Mouse (Mus musculus): ENCODE data around the gene Zfp566. TPM values are rescaled to one million over a fixed set of nuclear protein-coding genes. Genes with fewer than 3 reads are reported as not detected.
"Not testable (repeated sequence)": the region's sequence is repeated elsewhere in the genome, so short reads cannot be mapped to it uniquely, and the experiment has no call there.

Zfp566 gene
- polyA plus RNA-seq (2014; fragmentation: Nextera tagmentation; extraction: Ambion mirVana), result 12.8 and 13.8 TPM in 2 replicates

GRCm38 (mm10) chr7:30090092-30090969, at the start of gene Zfp566, which contains the start of gene Gm26920:
TSS of gene Zfp566 (minus strand) at chr7:30090527.
TSS of gene Gm26920 (minus strand) at chr7:30090410.
- Histone ChIP-seq H3K9me3 (ENCODE audit: control insufficient read depth, low read length) (no peaks in the 10 kb centered on the region), H3K27ac (ENCODE audit: low read depth, low read length) (peak within 1 kb of the TSS; percentile 70; the same call in 1 of the 2 replicates), H3K27me3 (ENCODE audit: control insufficient read depth, insufficient read depth, low read length) (no peaks in the 10 kb centered on the region), H3K36me3 (ENCODE audit: control insufficient read depth, insufficient read depth, low read length) (peaks cover 9% of the 10 kb centered on the region), H3K4me2 (ENCODE audit: low read depth, low read length, severe bottlenecking) (peak within 1 kb of the TSS; percentile 74), H3K9ac (ENCODE audit: low read length) (peak within 1 kb of the TSS; percentile 80), H3K4me3 (ENCODE audit: low read depth, low read length) (peak within 1 kb of the TSS; percentile 66), H3K4me1 (replicated peaks; ENCODE audit: control insufficient read depth, insufficient read depth, low read length) (peaks cover 13% of the 10 kb centered on the region)
- 0% methylated on average over 40 of the region's 40 CpGs for WGBS
- ATAC-seq (replicated peaks; ENCODE audit: low FRiP score) (peak; percentile 91), DNase-seq (ENCODE audit: low spot score) (peak; percentile 98)

- DNase-seq (ENCODE audit: low spot score), result no peak
- no peak overlapping the region for H3K4me3 ChIP-seq (ENCODE audit: low read depth, low read length)
- no peaks in the 10 kb centered on the region for H3K4me1 ChIP-seq (replicated peaks; ENCODE audit: control insufficient read depth, insufficient read depth, low read length)
- no peaks in the 10 kb centered on the region; the same call in 1 of the 2 replicates for H3K9me3 ChIP-seq (ENCODE audit: control insufficient read depth, low read length)
- ATAC-seq (replicated peaks; ENCODE audit: low FRiP score), result no peak
- H3K4me2 ChIP-seq (ENCODE audit: low read depth, low read length, severe bottlenecking), result no peak overlapping the region
- WGBS, result 87% methylated on average over 10 of the region's 10 CpGs
- H3K27ac ChIP-seq (ENCODE audit: low read depth, low read length), result no peak overlapping the region
- peaks cover 17% of the 10 kb centered on the region for H3K36me3 ChIP-seq (ENCODE audit: control insufficient read depth, insufficient read depth, low read length)
- H3K27me3 ChIP-seq (ENCODE audit: control insufficient read depth, insufficient read depth, low read length), result no peaks in the 10 kb centered on the region
- H3K9ac ChIP-seq (ENCODE audit: low read length), result no peak overlapping the region
These were observed 46.5 kb upstream of the Zfp566 start for GRCm38 (mm10) chr7:30136826-30137225.

GRCm38 (mm10) chr7:30132396-30132795, 42.1 kb upstream of the Zfp566 start:
- DNase-seq (ENCODE audit: low spot score), result no peak
- Histone ChIP-seq H3K27me3 (ENCODE audit: control insufficient read depth, insufficient read depth, low read length) (no peaks in the 10 kb centered on the region), H3K4me2 (ENCODE audit: low read depth, low read length, severe bottlenecking) (no peak overlapping the region), H3K4me3 (ENCODE audit: low read depth, low read length) (no peak overlapping the region), H3K9ac (ENCODE audit: low read length) (no peak overlapping the region), H3K4me1 (replicated peaks; ENCODE audit: control insufficient read depth, insufficient read depth, low read length) (no peaks in the 10 kb centered on the region), H3K36me3 (ENCODE audit: control insufficient read depth, insufficient read depth, low read length) (peaks cover 19% of the 10 kb centered on the region), H3K9me3 (ENCODE audit: control insufficient read depth, low read length) (no peaks in the 10 kb centered on the region; the same call in 1 of the 2 replicates), H3K27ac (ENCODE audit: low read depth, low read length) (no peak overlapping the region)
- 96% methylated on average over 4 of the region's 4 CpGs for WGBS
- no peak for ATAC-seq (replicated peaks; ENCODE audit: low FRiP score)

GRCm38 (mm10) chr7:30129900-30130299, 39.6 kb upstream of the Zfp566 start:
- no peaks in the 10 kb centered on the region; the same call in 1 of the 2 replicates for H3K9me3 ChIP-seq (ENCODE audit: control insufficient read depth, low read length)
- H3K4me1 ChIP-seq (replicated peaks; ENCODE audit: control insufficient read depth, insufficient read depth, low read length), result no peaks in the 10 kb centered on the region
- WGBS, result 96% methylated on average over 8 of the region's 8 CpGs
- no peak overlapping the region for H3K4me3 ChIP-seq (ENCODE audit: low read depth, low read length)
- DNase-seq (ENCODE audit: low spot score), result no peak
- no peak for ATAC-seq (replicated peaks; ENCODE audit: low FRiP score)
- H3K27ac ChIP-seq (ENCODE audit: low read depth, low read length), result no peak overlapping the region
- no peaks in the 10 kb centered on the region for H3K27me3 ChIP-seq (ENCODE audit: control insufficient read depth, insufficient read depth, low read length)
- no peak overlapping the region for H3K9ac ChIP-seq (ENCODE audit: low read length)
- no peak overlapping the region for H3K4me2 ChIP-seq (ENCODE audit: low read depth, low read length, severe bottlenecking)
- H3K36me3 ChIP-seq (ENCODE audit: control insufficient read depth, insufficient read depth, low read length), result peaks cover 19% of the 10 kb centered on the region

GRCm38 (mm10) chr7:30122188-30122530, 31.8 kb upstream of the Zfp566 start:
- DNase-seq (ENCODE audit: low spot score), result no peak
- Histone ChIP-seq H3K27me3 (ENCODE audit: control insufficient read depth, insufficient read depth, low read length) (no peaks in the 10 kb centered on the region), H3K9ac (ENCODE audit: low read length) (peak overlapping the region; percentile 83), H3K4me1 (replicated peaks; ENCODE audit: control insufficient read depth, insufficient read depth, low read length) (peaks cover 2% of the 10 kb centered on the region; the same call in 1 of the 2 replicates), H3K27ac (ENCODE audit: low read depth, low read length) (no peak overlapping the region), H3K9me3 (ENCODE audit: control insufficient read depth, low read length) (no peaks in the 10 kb centered on the region), H3K4me2 (ENCODE audit: low read depth, low read length, severe bottlenecking) (peak overlapping the region; percentile 65), H3K4me3 (ENCODE audit: low read depth, low read length) (peak overlapping the region; percentile 66), H3K36me3 (ENCODE audit: control insufficient read depth, insufficient read depth, low read length) (no peaks in the 10 kb centered on the region; the same call in 1 of the 2 replicates)
- ATAC-seq (replicated peaks; ENCODE audit: low FRiP score), result no peak; the same call in 1 of the 2 replicates
- WGBS, result 10% methylated on average over 15 of the region's 15 CpGs

- DNase-seq (ENCODE audit: low spot score), result peak; percentile 96
- H3K4me2 ChIP-seq (ENCODE audit: low read depth, low read length, severe bottlenecking), result peak within 1 kb of the TSS; percentile 65
- H3K9ac ChIP-seq (ENCODE audit: low read length), result peak within 1 kb of the TSS; percentile 83
- H3K4me1 ChIP-seq (replicated peaks; ENCODE audit: control insufficient read depth, insufficient read depth, low read length), result peaks cover 2% of the 10 kb centered on the region; the same call in 1 of the 2 replicates
- H3K4me3 ChIP-seq (ENCODE audit: low read depth, low read length), result peak within 1 kb of the TSS; percentile 66
- WGBS, result under 1% methylated on average over 61 of the region's 61 CpGs
- H3K27ac ChIP-seq (ENCODE audit: low read depth, low read length), result peak within 1 kb of the TSS; percentile 60; the same call in 1 of the 2 replicates
- H3K27me3 ChIP-seq (ENCODE audit: control insufficient read depth, insufficient read depth, low read length), result no peaks in the 10 kb centered on the region
- peak; percentile 96 for ATAC-seq (replicated peaks; ENCODE audit: low FRiP score)
- H3K36me3 ChIP-seq (ENCODE audit: control insufficient read depth, insufficient read depth, low read length), result no peaks in the 10 kb centered on the region; the same call in 1 of the 2 replicates
- no peaks in the 10 kb centered on the region for H3K9me3 ChIP-seq (ENCODE audit: control insufficient read depth, low read length)
These were observed 31.2 kb upstream of the Zfp566 start, which contains the start of gene Zfp382 for GRCm38 (mm10) chr7:30121308-30122187. TSS of gene Zfp382 (plus strand) at chr7:30121942.

- ATAC-seq (replicated peaks; ENCODE audit: low FRiP score); H3K4me3 ChIP-seq (ENCODE audit: low read depth, low read length); H3K4me2 ChIP-seq (ENCODE audit: low read depth, low read length, severe bottlenecking); H3K27me3 ChIP-seq (ENCODE audit: control insufficient read depth, insufficient read depth, low read length); H3K27ac ChIP-seq (ENCODE audit: low read depth, low read length); H3K4me1 ChIP-seq (replicated peaks; ENCODE audit: control insufficient read depth, insufficient read depth, low read length); DNase-seq (ENCODE audit: low spot score); H3K9ac ChIP-seq (ENCODE audit: low read length); H3K9me3 ChIP-seq (ENCODE audit: control insufficient read depth, low read length); H3K36me3 ChIP-seq (ENCODE audit: control insufficient read depth, insufficient read depth, low read length): not testable (repeated sequence)
- WGBS, result 89% methylated on average over 12 of the region's 12 CpGs
These were observed 27.6 kb upstream of the Zfp566 start for GRCm38 (mm10) chr7:30117935-30118334.

- Histone ChIP-seq H3K4me2 (ENCODE audit: low read depth, low read length, severe bottlenecking) (no peak overlapping the region), H3K27me3 (ENCODE audit: control insufficient read depth, insufficient read depth, low read length) (no peaks in the 10 kb centered on the region), H3K9ac (ENCODE audit: low read length) (no peak overlapping the region), H3K27ac (ENCODE audit: low read depth, low read length) (no peak overlapping the region), H3K4me1 (replicated peaks; ENCODE audit: control insufficient read depth, insufficient read depth, low read length) (no peaks in the 10 kb centered on the region), H3K9me3 (ENCODE audit: control insufficient read depth, low read length) (no peaks in the 10 kb centered on the region; the same call in 1 of the 2 replicates), H3K36me3 (ENCODE audit: control insufficient read depth, insufficient read depth, low read length) (no peaks in the 10 kb centered on the region), H3K4me3 (ENCODE audit: low read depth, low read length) (no peak overlapping the region)
- DNase-seq (ENCODE audit: low spot score) (no peak), ATAC-seq (replicated peaks; ENCODE audit: low FRiP score) (no peak)
- 96% methylated on average over 5 of the region's 5 CpGs for WGBS
These were observed 25.7 kb upstream of the Zfp566 start for GRCm38 (mm10) chr7:30116076-30116475.
